Mouse (Mus musculus): ENCODE data around the gene Cdh4. TPM values are rescaled to one million over a fixed set of nuclear protein-coding genes. Genes with fewer than 3 reads are reported as not detected.

Gene Cdh4
- 0.07 and 0.15 TPM in 2 replicates for polyA plus RNA-seq (2012; rRNA removed)

GRCm38 (mm10) chr2:179442191-179442540 lies at the start of gene Cdh4:
Gene Cdh4, plus strand, starts transcription at chr2:179442431.

